Mouse (Mus musculus) liver, postnatal 0 days (tissue): ENCODE measurements around the gene Avpr1a.

ENCODE experiments used
- CTCF ChIP-seq: sonication (generic); IDR thresholded peaks from 2 replicates; pipeline ENCODE4 v1.5.1; 2016; ENCODE audit warnings: antibody characterized with exemption, low read depth
- EP300 ChIP-seq: IDR thresholded peaks from 2 replicates; pipeline ENCODE4 v1.6.1; 2016; ENCODE audit warnings: antibody characterized with exemption, low read depth, mild to moderate bottlenecking

GRCm38 (mm10) chr10:122453466-122453865 is 5.2 kb downstream of the Avpr1a start:
- TF ChIP-seq CTCF = no peak
- no peak for TF ChIP-seq EP300
